Mouse (Mus musculus): ENCODE data around the gene Gpr87.

- TF ChIP-seq CTCF (IDR thresholded peaks at IDR 0.05): no peak
- TF ChIP-seq EP300 (IDR thresholded peaks at IDR 0.05; ENCODE audit: insufficient read depth, low read depth, low read length): no peak
- TF ChIP-seq POLR2A (IDR thresholded peaks at IDR 0.05; ENCODE audit: insufficient read depth, low read depth, low read length): no peak
Measured at GRCm38 (mm10) chr3:59133189-59133588, 61.7 kb downstream of the Gpr87 start.

All from heart, adult 2 months (tissue).